Mouse (Mus musculus) adrenal gland (tissue): ENCODE measurements around the gene Itgb5.

Source experiments
- intact Hi-C: fragments of 180-260 bp; cut with DNase I; formaldehyde crosslinking; loops from one replicate; pipeline ENCODE4 v1.15.1; 2025
- long read RNA-seq, 2 experiments: library from polyadenylated mRNA; unstranded; transcript quantifications; one replicate each; pipeline ENCODE4 v2.0.0; 2020; ENCODE audit warnings: borderline replicate concordance in 1 of 2; ENCODE audit not compliant: insufficient replicate concordance in 1 of 2

The Itgb5 gene
- long read RNA-seq, experiment 1, transcript Itgb5-202 (15 exons, 3,282 nt) = major isoform, 49 of 100 reads
- long read RNA-seq, experiment 1, partial matches to known transcripts = 48 of 100 reads
- long read RNA-seq, experiment 1, other reads (novel, unspliced or antisense) = 2 of 100 reads
- long read RNA-seq, experiment 2, transcript Itgb5-202 (15 exons, 3,282 nt) = major isoform, 82 of 129 reads
- long read RNA-seq, experiment 2, transcript Itgb5-207 (11 exons, 2,130 nt) = minor isoform, 5 of 129 reads
- long read RNA-seq, experiment 2, partial matches to known transcripts = 32 of 129 reads
- long read RNA-seq, experiment 2, other reads (novel, unspliced or antisense) = 8 of 129 reads

- intact Hi-C loops = no loop called here
Measured at GRCm38 (mm10) chr16:33829301-33829831, at the start of gene Itgb5. Gene Itgb5 (plus strand): TSS chr16:33829665.

GRCm38 (mm10) chr16:33781789-33782728 is 47.4 kb upstream of the Itgb5 start:
- intact Hi-C loops = no loop called here

- intact Hi-C loops = no loop called here
Measured at GRCm38 (mm10) chr16:33782729-33783091, 46.8 kb upstream of the Itgb5 start.

- intact Hi-C loops = no loop called here
Measured at GRCm38 (mm10) chr16:33784547-33784946, 44.9 kb upstream of the Itgb5 start.

GRCm38 (mm10) chr16:33785092-33785704 is 44.3 kb upstream of the Itgb5 start:
- intact Hi-C loops = no loop called here

- intact Hi-C loops = no loop called here
Measured at GRCm38 (mm10) chr16:33786657-33787390, 42.6 kb upstream of the Itgb5 start.

- intact Hi-C loops = no loop called here
Measured at GRCm38 (mm10) chr16:33793846-33794791, 35.3 kb upstream of the Itgb5 start, which contains the start of gene Muc13. Gene Muc13 (plus strand): TSS chr16:33794037.

GRCm38 (mm10) chr16:33795106-33795505 is 34.4 kb upstream of the Itgb5 start:
- intact Hi-C loops = no loop called here

GRCm38 (mm10) chr16:33795887-33796286 is 33.6 kb upstream of the Itgb5 start:
- intact Hi-C loops = loop anchor here (2.0 kb wide), 1 partner anchor 51 kb away; no protein-coding TSS in a partner anchor

GRCm38 (mm10) chr16:33796756-33797155 is 32.7 kb upstream of the Itgb5 start:
- intact Hi-C loops = loop anchor here (2.0 kb wide), 1 partner anchor 52 kb away; no protein-coding TSS in a partner anchor

GRCm38 (mm10) chr16:33797860-33798259 is 31.6 kb upstream of the Itgb5 start:
- intact Hi-C loops = loop anchor here (2.0 kb wide), 1 partner anchor 53 kb away; no protein-coding TSS in a partner anchor

GRCm38 (mm10) chr16:33810002-33810401 is 19.5 kb upstream of the Itgb5 start:
- intact Hi-C loops = no loop called here

- intact Hi-C loops = loop anchor here (5.0 kb wide), 1 partner anchor 294 kb away; no protein-coding TSS in a partner anchor
Measured at GRCm38 (mm10) chr16:33818413-33819165, 10.9 kb upstream of the Itgb5 start.

GRCm38 (mm10) chr16:33820269-33821178 is 8.9 kb upstream of the Itgb5 start:
- intact Hi-C loops = loop anchor here (1.0 to 2.0 kb wide), 2 partner anchors 130 to 168 kb away; no protein-coding TSS in a partner anchor

- intact Hi-C loops = no loop called here
Measured at GRCm38 (mm10) chr16:33824603-33825002, 4.9 kb upstream of the Itgb5 start.

GRCm38 (mm10) chr16:33828496-33828895 is 969 bp upstream of the Itgb5 start:
- intact Hi-C loops = no loop called here

GRCm38 (mm10) chr16:33829842-33830511 is 512 bp downstream of the Itgb5 start:
- intact Hi-C loops = no loop called here
